ENCODE assay signal across 11 mouse cellular contexts in the genomic region with DNA sequence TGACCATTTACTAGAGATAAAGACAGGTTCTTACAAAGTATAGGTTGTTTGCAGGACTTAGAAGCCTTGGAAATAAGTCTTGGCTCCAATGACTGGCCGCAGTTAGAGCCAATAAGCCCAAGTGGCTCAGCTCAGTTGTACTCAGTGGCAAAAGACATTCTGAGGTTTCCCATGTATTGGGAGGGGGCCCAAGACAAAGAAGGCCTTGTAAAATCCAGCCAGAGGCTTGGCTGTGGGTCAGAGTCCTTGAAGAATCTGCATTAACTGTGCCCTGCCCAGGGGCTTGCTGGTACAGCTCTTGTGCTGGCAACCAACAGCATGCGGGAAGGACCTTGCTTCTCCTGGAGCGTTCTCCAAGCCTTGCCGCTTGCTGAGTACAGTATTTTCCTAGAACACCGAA.
DNase-seq lines count a peak whose midpoint lies in the region; TF ChIP-seq lines count a peak whose summit lies in the region.
"Had no signal": no experiment of that assay in that cellular context is flagged by ENCODE, and none has a peak within 500 bp of the region (broad histone marks: within the 10 kb centered on the region; RNA-seq: fewer than 3 reads in every experiment).

No protein-coding gene starts in this region.

- TF ChIP-seq POLR2A in kidney, adult 2 months (IDR thresholded peaks at IDR 0.05; ENCODE audit: low read depth, low read length): no peak
- no peak for TF ChIP-seq POLR2A in brain, embryonic 14.5 days (IDR thresholded peaks at IDR 0.05; ENCODE audit: borderline replicate concordance, extremely low read depth, insufficient read depth, insufficient read length, poor library complexity, severe bottlenecking)

- peak; percentile 39 for DNase-seq in cerebellum, adult 11-12 months
- no peak for DNase-seq in cerebellum, postnatal 36 days
- DNase-seq in kidney, adult 18-20 months: peak; percentile 17
- DNase-seq in kidney, adult 2 months: no peak
- DNase-seq in brain, embryonic 14.5 days (ENCODE audit: low read depth): peak; percentile 42
- peak; percentile 49 to 62 for DNase-seq in layer of hippocampus, postnatal 10 days (ENCODE audit: low spot score in 2 of 2)
- no peak for DNase-seq in MN1 (ENCODE audit: low spot score)
- DNase-seq in testis, postnatal 10 days (ENCODE audit: low spot score): no peak
- DNase-seq: lung, adult 2 months; thymus, postnatal 14 days had no signal

- peaks cover 10% of the 10 kb centered on the region; the same call in 1 of the 2 replicates for H3K4me1 ChIP-seq in kidney, adult 2 months (ENCODE audit: control insufficient read depth, insufficient read depth, low read length)

- H3K27ac ChIP-seq in kidney, adult 2 months (ENCODE audit: insufficient read depth, low read depth, low read length): no peak overlapping the region

- no peak overlapping the region for H3K4me3 ChIP-seq in kidney, adult 2 months (ENCODE audit: insufficient read depth, low read depth, low read length)

- 77% methylated on average over 5 of the region's 5 CpGs for WGBS in kidney, adult 2 months

- H3K36me3 ChIP-seq in kidney, adult 2 months (ENCODE audit: control insufficient read depth, insufficient read depth, low read length): no peaks in the 10 kb centered on the region
- H3K36me3 ChIP-seq: G1E had no signal

- no peaks in the 10 kb centered on the region for H3K27me3 ChIP-seq in kidney, adult 2 months (replicated peaks; ENCODE audit: control insufficient read depth, insufficient read depth, low read length)

- TF ChIP-seq CTCF in kidney, adult 2 months (conservative IDR thresholded peaks at IDR 0.05; ENCODE audit: insufficient read depth, insufficient read length, low read depth, low read length): no peak
- no peak for TF ChIP-seq CTCF in brain, embryonic 14.5 days (IDR thresholded peaks at IDR 0.05; ENCODE audit: borderline replicate concordance, extremely low read depth, insufficient read depth, insufficient read length)

Comparison
In these comparisons a context has a peak if more than half of its experiments do, and no peak if none do; other contexts are left out.
1. DNase-seq: peak in cerebellum, adult 11-12 months (single experiment), kidney, adult 18-20 months (single experiment), brain, embryonic 14.5 days (single experiment) and layer of hippocampus, postnatal 10 days (2 of 2); none in cerebellum, postnatal 36 days (0 of 2), kidney, adult 2 months (single experiment), MN1 (single experiment) and testis, postnatal 10 days (single experiment).